Mouse (Mus musculus) neural tube, embryonic 12.5 days (tissue): ENCODE data around the gene Thsd1. TPM values are rescaled to one million over a fixed set of nuclear protein-coding genes. Genes with fewer than 3 reads are reported as not detected.

Source experiments
- ATAC-seq: fragments of 200-750 bp; cut with Nextera tagmentation; 2 replicates; pipeline ENCODE4 v1.8.0; 2017; ENCODE audit warnings: low read depth, mild to moderate bottlenecking, moderate TSS enrichment, moderate library complexity; ENCODE audit not compliant: low FRiP score
- H3K27ac ChIP-seq: fragments of 300-500 bp; sonication (generic); 2 replicates; pipeline ENCODE4 v1.5.1; 2016
- H3K27me3 ChIP-seq: fragments of 300-500 bp; sonication (generic); replicated peaks from 2 replicates; pipeline ENCODE4 v1.6.1; 2016; ENCODE audit warnings: mild to moderate bottlenecking
- H3K36me3 ChIP-seq: fragments of 300-500 bp; sonication (generic); 2 replicates; pipeline ENCODE4 v1.6.1; 2016; ENCODE audit warnings: mild to moderate bottlenecking
- H3K4me1 ChIP-seq: fragments of 300-500 bp; sonication (generic); 2 replicates; pipeline ENCODE4 v1.6.1; 2016
- H3K4me2 ChIP-seq: fragments of 300-500 bp; sonication (generic); replicated peaks from 2 replicates; pipeline ENCODE4 v1.6.1; 2016; ENCODE audit warnings: mild to moderate bottlenecking
- H3K4me3 ChIP-seq: fragments of 300-500 bp; sonication (generic); 2 replicates; pipeline ENCODE4 v1.5.1; 2016
- H3K9ac ChIP-seq: fragments of 300-500 bp; sonication (generic); 2 replicates; pipeline ENCODE4 v1.6.1; 2016; ENCODE audit warnings: mild to moderate bottlenecking
- H3K9me3 ChIP-seq: fragments of 300-500 bp; sonication (generic); 2 replicates; pipeline ENCODE4 v1.6.1; 2016; ENCODE audit warnings: mild to moderate bottlenecking
- WGBS: fragments of 180-500 bp; shearing (Covaris S2); methylation state at CpG from one replicate; pipeline ENCODE4 v1.1.7; 2016; 5-methylcytosine and 5-hydroxymethylcytosine counted together
- polyA plus RNA-seq: library from polyadenylated mRNA; unstranded; fragments of >200 nt; fragmentation: Nextera tagmentation; extraction: Ambion mirVana; gene quantifications from 2 replicates; pipeline ENCODE4 v1.2.1, GENCODE M21; 2016

Thsd1 gene
- polyA plus RNA-seq = 10.8 and 11.5 TPM in 2 replicates

DNA sequence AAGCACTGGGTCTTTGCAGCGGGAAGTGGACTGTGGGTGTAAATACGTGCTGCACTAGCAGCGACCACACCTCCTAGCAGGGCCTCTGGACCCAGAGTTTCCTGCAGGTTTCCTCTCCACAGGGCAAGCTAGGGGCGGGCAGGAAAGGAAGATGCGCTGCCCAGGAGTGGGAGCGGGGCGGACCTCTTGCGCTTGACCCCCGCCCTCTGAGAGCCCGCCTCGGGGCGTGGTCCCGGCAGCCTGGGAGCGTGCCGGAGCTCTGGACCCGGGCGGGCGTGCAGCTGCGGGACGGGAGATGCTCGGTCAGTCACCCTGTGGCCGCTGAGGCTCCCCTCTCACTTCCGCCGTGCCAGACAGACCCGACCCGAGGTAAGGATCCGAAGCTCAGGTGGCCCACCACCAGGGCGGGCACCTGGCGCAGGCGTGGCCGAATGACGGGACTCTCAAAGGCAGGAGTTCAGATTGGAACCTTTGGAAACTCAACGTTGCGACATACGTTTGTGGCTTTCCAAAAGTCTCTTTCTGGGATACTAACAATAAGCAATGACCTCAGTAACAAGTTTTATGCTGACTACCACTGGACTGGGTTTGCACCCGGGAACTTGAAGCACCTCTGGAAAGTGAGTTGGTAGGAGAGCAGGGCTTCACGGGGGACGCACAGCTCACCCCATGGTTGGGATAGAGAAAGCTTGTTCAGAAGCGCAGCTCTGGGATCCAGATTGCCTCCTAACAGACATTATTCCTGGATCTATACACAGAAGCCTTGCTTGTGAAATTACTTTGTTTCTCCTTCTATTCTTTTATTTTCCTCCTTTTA is at the start of gene Thsd1:
Gene Thsd1 (plus strand): TSS at position 253 of the 817 bp plus-strand sequence.
- Histone ChIP-seq H3K4me1 (peaks cover 6% of the 10 kb centered on the region; the same call in 1 of the 2 replicates), H3K27me3 (peaks cover 6% of the 10 kb centered on the region), H3K4me2 (peak within 1 kb of the TSS; percentile 93), H3K36me3 (peaks cover 11% of the 10 kb centered on the region), H3K9ac (peak within 1 kb of the TSS; percentile 51), H3K27ac (no peak within 1 kb of the TSS), H3K4me3 (peak within 1 kb of the TSS; percentile 49), H3K9me3 (no peaks in the 10 kb centered on the region)
- 1% methylated on average over 39 of the region's 39 CpGs for WGBS
- ATAC-seq = peak; percentile 86

GRCm38 (mm10) chr8:22184884-22185283 is 42.2 kb upstream of the Thsd1 start:
- Histone ChIP-seq H3K9me3 (no peaks in the 10 kb centered on the region), H3K4me1 (peaks cover 10% of the 10 kb centered on the region; the same call in 1 of the 2 replicates), H3K27ac (no peak overlapping the region), H3K27me3 (no peaks in the 10 kb centered on the region), H3K4me2 (peak overlapping the region; percentile 73), H3K36me3 (no peaks in the 10 kb centered on the region), H3K4me3 (peak overlapping the region; percentile 62), H3K9ac (peak overlapping the region; percentile 68)
- peak; percentile 71 for ATAC-seq
- 3% methylated on average over 3 of the region's 3 CpGs for WGBS

- ATAC-seq = peak; percentile 97
- peaks cover 10% of the 10 kb centered on the region; the same call in 1 of the 2 replicates for H3K4me1 ChIP-seq
- peak within 1 kb of the TSS; percentile 62 for H3K4me3 ChIP-seq
- H3K9ac ChIP-seq = peak within 1 kb of the TSS; percentile 68
- H3K9me3 ChIP-seq = no peaks in the 10 kb centered on the region
- H3K36me3 ChIP-seq = no peaks in the 10 kb centered on the region
- 3% methylated on average over 63 of the region's 63 CpGs for WGBS
- peak within 1 kb of the TSS; percentile 38; the same call in 1 of the 2 replicates for H3K27ac ChIP-seq
- H3K4me2 ChIP-seq = peak within 1 kb of the TSS; percentile 73
- no peaks in the 10 kb centered on the region for H3K27me3 ChIP-seq
Measured at GRCm38 (mm10) chr8:22185431-22186397, 41.4 kb upstream of the Thsd1 start, which contains the start of gene Ckap2. TSS of gene Ckap2 (minus strand) at chr8:22185819.

DNA sequence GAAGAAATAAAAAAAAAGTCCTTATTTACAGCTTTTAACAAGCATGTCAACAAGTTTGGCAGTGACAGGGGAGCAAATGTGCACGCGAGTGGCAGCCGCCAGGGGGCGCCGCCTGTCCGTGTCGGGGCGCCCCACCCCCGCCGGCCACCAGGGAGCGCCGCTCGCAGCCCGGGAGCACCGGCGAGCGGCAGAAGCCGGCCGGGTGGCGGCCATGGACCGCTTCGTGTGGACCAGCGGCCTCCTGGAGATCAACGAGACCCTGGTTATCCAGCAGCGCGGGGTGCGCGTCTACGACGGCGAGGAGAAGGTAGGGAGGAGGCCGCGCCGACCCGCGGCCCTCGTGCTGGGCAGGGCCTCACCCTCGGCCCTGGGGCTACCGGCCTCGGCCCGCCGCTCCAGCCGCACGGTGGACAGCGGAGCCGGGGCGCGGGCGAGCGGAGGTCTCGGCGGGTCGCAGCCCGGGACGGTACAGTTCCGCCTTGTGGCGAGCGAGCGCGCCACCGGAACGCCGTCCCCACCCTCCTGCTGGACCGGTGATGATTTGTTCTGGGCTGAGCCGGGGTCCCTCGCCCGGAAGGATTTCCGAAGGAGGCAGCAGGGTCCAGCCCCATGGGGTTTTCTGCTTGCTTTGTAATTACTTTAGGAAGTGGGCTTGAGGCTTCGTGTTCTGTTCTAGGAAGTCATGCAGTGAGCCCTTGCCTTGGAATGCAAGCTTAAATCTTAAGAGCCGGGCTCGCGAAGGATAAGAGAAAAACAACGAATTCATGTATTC is 34.3 kb upstream of the Thsd1 start, which contains the start of gene Vps36:
Gene Vps36 (plus strand): TSS at position 150 of the 772 bp plus-strand sequence.
- no peaks in the 10 kb centered on the region for H3K9me3 ChIP-seq
- WGBS = under 1% methylated on average over 73 of the region's 73 CpGs
- peak within 1 kb of the TSS; percentile 93 for H3K27ac ChIP-seq
- peak within 1 kb of the TSS; percentile 62 for H3K4me2 ChIP-seq
- H3K27me3 ChIP-seq = no peaks in the 10 kb centered on the region
- H3K9ac ChIP-seq = peak within 1 kb of the TSS; percentile 86
- peak; percentile 96 for ATAC-seq
- H3K4me1 ChIP-seq = peaks cover 9% of the 10 kb centered on the region; the same call in 1 of the 2 replicates
- H3K36me3 ChIP-seq = no peaks in the 10 kb centered on the region
- peak within 1 kb of the TSS; percentile 87 for H3K4me3 ChIP-seq

DNA sequence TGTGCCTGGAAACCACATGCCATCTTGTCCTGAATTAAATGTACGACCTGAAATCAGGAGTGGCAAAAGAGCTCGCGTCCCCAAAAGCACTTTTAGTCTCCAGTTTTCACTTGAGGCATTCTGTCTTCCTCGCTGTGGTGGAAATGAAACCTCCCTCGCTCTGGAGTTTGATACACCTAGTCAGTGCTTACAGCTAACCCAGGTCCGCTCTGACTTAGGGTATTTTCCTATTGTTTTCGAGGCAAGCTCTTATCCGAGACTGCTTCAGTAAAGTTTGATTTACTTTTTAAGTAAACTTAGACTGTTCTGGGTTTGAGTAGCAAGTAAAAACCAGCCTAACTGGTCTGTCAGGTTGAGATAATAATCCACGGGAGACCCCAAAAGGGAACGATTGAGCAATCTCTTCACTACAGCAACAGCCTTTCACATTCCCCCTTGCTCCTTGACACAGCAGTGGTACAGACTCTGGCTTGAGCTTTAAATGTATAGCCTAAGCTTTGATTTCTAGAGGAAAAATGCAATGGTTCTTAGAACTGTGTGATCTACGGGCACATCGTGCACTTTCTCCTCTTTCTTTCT is 33.6 kb upstream of the Thsd1 start:
- no peaks in the 10 kb centered on the region for H3K27me3 ChIP-seq
- H3K27ac ChIP-seq = no peak overlapping the region; the same call in 1 of the 2 replicates
- H3K4me3 ChIP-seq = peak overlapping the region; percentile 87
- H3K9ac ChIP-seq = peak overlapping the region; percentile 86
- no peaks in the 10 kb centered on the region for H3K9me3 ChIP-seq
- peak overlapping the region; percentile 62 for H3K4me2 ChIP-seq
- no peaks in the 10 kb centered on the region for H3K36me3 ChIP-seq
- WGBS = 17% methylated on average over 12 of the region's 12 CpGs
- peak; percentile 12 for ATAC-seq
- H3K4me1 ChIP-seq = peaks cover 9% of the 10 kb centered on the region; the same call in 1 of the 2 replicates

- H3K4me3 ChIP-seq = no peak overlapping the region
- no peak overlapping the region for H3K27ac ChIP-seq
- H3K4me2 ChIP-seq = no peak overlapping the region
- H3K9me3 ChIP-seq = no peaks in the 10 kb centered on the region
- H3K4me1 ChIP-seq = peaks cover 9% of the 10 kb centered on the region; the same call in 1 of the 2 replicates
- H3K27me3 ChIP-seq = no peaks in the 10 kb centered on the region
- no peak overlapping the region for H3K9ac ChIP-seq
- H3K36me3 ChIP-seq = peaks cover 21% of the 10 kb centered on the region
- no peak for ATAC-seq
- WGBS = 94% methylated on average over 6 of the region's 6 CpGs
Measured at GRCm38 (mm10) chr8:22197914-22198313, 29.2 kb upstream of the Thsd1 start.

DNA sequence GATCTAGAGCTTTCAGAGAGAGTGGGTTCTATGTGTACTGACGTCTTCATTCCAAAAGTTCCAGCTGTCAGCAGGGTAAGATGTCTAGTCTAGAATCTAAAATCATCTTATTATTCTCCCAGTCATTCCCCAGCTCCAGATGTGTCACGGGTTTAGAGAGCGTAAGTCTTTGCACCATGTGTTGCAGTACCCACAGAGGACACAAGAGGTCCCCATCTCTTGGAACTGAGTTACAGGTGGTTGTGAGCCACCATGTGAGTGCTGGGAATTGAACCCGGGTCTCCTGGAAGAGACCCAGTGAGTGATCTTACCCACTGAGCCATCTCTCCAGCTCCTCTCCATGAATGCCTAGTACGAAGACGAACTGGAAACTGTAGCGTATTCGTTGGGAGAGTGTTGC is 27.6 kb upstream of the Thsd1 start:
- WGBS = 97% methylated on average over 8 of the region's 8 CpGs
- H3K9ac ChIP-seq = no peak overlapping the region
- no peaks in the 10 kb centered on the region for H3K27me3 ChIP-seq
- no peaks in the 10 kb centered on the region for H3K9me3 ChIP-seq
- peaks cover 1% of the 10 kb centered on the region; the same call in 1 of the 2 replicates for H3K4me1 ChIP-seq
- no peak for ATAC-seq
- H3K4me2 ChIP-seq = no peak overlapping the region
- no peak overlapping the region for H3K27ac ChIP-seq
- H3K4me3 ChIP-seq = no peak overlapping the region
- peaks cover 21% of the 10 kb centered on the region for H3K36me3 ChIP-seq

DNA sequence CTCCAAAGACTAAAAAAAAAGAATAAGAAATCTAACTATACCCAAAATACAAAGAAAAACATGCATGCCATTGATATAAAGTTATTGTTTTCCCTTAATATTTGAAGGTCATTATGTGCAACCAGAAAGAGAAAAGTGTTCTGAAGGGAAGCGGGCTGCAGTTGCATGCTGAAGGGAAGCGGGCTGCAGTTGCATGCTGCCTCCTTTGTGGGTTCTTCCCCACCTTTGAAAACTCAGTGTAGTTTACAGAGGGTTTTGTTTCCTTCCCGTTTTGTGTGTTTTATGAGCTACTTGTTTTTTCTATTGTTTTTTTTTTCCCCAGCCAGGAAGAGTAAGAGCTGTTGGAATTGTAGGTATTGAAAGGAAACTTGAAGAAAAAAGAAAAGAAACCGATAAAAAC is 19.6 kb upstream of the Thsd1 start:
- 74% methylated on average over 4 of the region's 4 CpGs for WGBS
- Histone ChIP-seq H3K27me3 (no peaks in the 10 kb centered on the region), H3K27ac (no peak overlapping the region), H3K4me3 (no peak overlapping the region), H3K36me3 (peaks cover 43% of the 10 kb centered on the region), H3K4me2 (no peak overlapping the region), H3K9me3 (no peaks in the 10 kb centered on the region), H3K4me1 (no peaks in the 10 kb centered on the region), H3K9ac (no peak overlapping the region)
- ATAC-seq = no peak

DNA sequence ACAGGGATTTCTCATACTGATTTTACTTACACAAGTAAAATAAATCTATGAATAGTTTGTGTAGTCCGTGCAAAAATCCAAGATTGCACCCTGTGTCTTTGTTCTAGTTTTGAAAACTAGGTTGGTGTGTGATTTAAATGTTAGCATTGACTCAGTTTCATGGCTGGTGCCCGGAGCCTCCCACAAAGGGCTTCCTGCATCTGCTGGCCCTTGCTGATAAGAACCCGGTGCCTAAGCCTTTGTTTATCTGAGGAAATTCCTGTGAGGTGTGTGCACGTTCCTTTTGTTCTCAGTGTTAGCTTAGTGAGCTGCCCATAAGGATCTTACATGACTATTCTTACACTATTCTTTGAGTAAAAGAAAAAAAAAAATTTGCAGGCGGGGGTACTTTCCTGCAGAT is 18.1 kb upstream of the Thsd1 start:
- no peak overlapping the region for H3K27ac ChIP-seq

DNA sequence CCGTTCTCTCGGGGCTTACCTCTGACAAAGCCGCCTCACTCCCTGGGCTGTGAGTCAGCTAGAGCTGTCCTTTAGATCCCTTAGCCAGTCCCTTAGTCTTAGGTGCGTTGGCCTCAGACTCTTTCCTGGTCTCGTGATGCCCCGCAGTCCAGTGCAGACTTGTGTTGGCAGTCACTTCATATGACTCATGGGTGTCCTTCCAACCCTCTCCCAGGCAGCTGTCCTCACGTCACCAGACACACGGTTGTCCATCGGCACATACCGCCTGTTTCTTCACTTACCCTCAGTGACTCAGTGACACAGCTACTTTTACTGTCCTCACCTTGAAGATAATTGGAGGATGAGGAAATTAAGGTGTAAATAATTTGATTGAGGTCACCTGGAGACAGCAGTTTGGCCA is 12.3 kb upstream of the Thsd1 start:
- Histone ChIP-seq H3K27me3 (no peaks in the 10 kb centered on the region), H3K36me3 (peaks cover 56% of the 10 kb centered on the region), H3K4me3 (no peak overlapping the region), H3K27ac (no peak overlapping the region), H3K4me1 (no peaks in the 10 kb centered on the region), H3K9ac (no peak overlapping the region), H3K4me2 (no peak overlapping the region), H3K9me3 (no peaks in the 10 kb centered on the region)
- WGBS = 96% methylated on average over 10 of the region's 10 CpGs
- no peak for ATAC-seq

More for the DNA sequence above, 18.1 kb upstream of the Thsd1 start:
- H3K36me3 ChIP-seq = peaks cover 49% of the 10 kb centered on the region
- H3K4me2 ChIP-seq = no peak overlapping the region
- no peaks in the 10 kb centered on the region for H3K27me3 ChIP-seq
- no peaks in the 10 kb centered on the region for H3K4me1 ChIP-seq
- H3K9me3 ChIP-seq = no peaks in the 10 kb centered on the region
- WGBS = 81% methylated on average over 5 of the region's 5 CpGs
- no peak for ATAC-seq
- no peak overlapping the region for H3K4me3 ChIP-seq
- no peak overlapping the region for H3K9ac ChIP-seq

DNA sequence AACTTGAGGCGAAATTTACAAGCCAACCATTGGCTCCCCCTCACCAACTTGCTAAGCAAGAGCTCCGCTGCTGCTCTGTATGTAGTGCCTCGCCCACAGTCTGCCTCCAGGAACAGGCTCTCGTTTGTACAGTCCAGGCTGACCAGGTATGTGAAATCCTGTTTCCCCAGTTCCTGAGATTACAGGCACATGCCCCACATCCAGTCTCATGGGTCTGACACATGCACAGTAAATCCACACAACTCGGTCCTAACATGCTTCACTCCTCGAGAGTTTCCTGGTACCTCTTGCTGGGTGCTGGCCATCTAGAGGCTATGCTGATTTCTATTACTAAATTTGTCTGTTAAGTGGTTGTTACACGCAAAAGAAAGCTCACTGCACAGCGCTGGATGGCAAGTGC is 752 bp upstream of the Thsd1 start:
- Histone ChIP-seq H3K4me1 (peaks cover 6% of the 10 kb centered on the region; the same call in 1 of the 2 replicates), H3K4me2 (peak overlapping the region; percentile 93; the same call in 1 of the 2 replicates), H3K36me3 (peaks cover 19% of the 10 kb centered on the region), H3K27me3 (peaks cover 6% of the 10 kb centered on the region), H3K9me3 (no peaks in the 10 kb centered on the region), H3K9ac (no peak overlapping the region), H3K27ac (no peak overlapping the region), H3K4me3 (no peak overlapping the region)
- no peak for ATAC-seq
- WGBS = 68% methylated on average over 8 of the region's 8 CpGs
